Mouse (Mus musculus) right cerebral cortex, postnatal 4 days (tissue): Measurements from ENCODE around the gene Fcho2.
"Not testable (repeated sequence)": the region's sequence is repeated elsewhere in the genome, so short reads cannot be mapped to it uniquely, and the experiment has no call there.

Source experiments
- DNase-seq: peaks from one replicate; pipeline ENCODE4 v3.0.0-alpha.2; 2022

The Fcho2 gene

GRCm38 (mm10) chr13:98815147-98815785 is at the start of gene Fcho2:
Gene Fcho2, minus strand, starts transcription at chr13:98815449.
- DNase-seq = peak; percentile 95

GRCm38 (mm10) chr13:98855291-98855690 is 40.0 kb upstream of the Fcho2 start:
- DNase-seq = no peak

GRCm38 (mm10) chr13:98845794-98846193 is 30.5 kb upstream of the Fcho2 start:
- no peak for DNase-seq

- DNase-seq = no peak
Measured at GRCm38 (mm10) chr13:98836423-98837088, 21.3 kb upstream of the Fcho2 start.

GRCm38 (mm10) chr13:98835740-98836139 is 20.5 kb upstream of the Fcho2 start:
- DNase-seq = no peak

- DNase-seq = no peak
Measured at GRCm38 (mm10) chr13:98834723-98835122, 19.5 kb upstream of the Fcho2 start.

GRCm38 (mm10) chr13:98834199-98834598 is 18.9 kb upstream of the Fcho2 start:
- DNase-seq = no peak

- DNase-seq = no peak
Measured at GRCm38 (mm10) chr13:98832451-98833450, 17.5 kb upstream of the Fcho2 start.

GRCm38 (mm10) chr13:98829026-98829425 is 13.8 kb upstream of the Fcho2 start:
- DNase-seq = not testable (repeated sequence)

GRCm38 (mm10) chr13:98825574-98825973 is 10.3 kb upstream of the Fcho2 start:
- no peak for DNase-seq

GRCm38 (mm10) chr13:98819094-98819493 is 3.8 kb upstream of the Fcho2 start:
- DNase-seq = no peak

GRCm38 (mm10) chr13:98818205-98818604 is 3.0 kb upstream of the Fcho2 start:
- no peak for DNase-seq

- no peak for DNase-seq
Measured at GRCm38 (mm10) chr13:98817766-98818165, 2.5 kb upstream of the Fcho2 start.

GRCm38 (mm10) chr13:98816981-98817660 is 1.9 kb upstream of the Fcho2 start:
- not testable (repeated sequence) for DNase-seq

GRCm38 (mm10) chr13:98816571-98816970 is 1.3 kb upstream of the Fcho2 start:
- DNase-seq = no peak

- DNase-seq = peak; percentile 35
Measured at GRCm38 (mm10) chr13:98814275-98815040, 791 bp downstream of the Fcho2 start.

- DNase-seq = no peak
Measured at GRCm38 (mm10) chr13:98813596-98814274, 1.5 kb downstream of the Fcho2 start.

- no peak for DNase-seq
Measured at GRCm38 (mm10) chr13:98813167-98813566, 2.1 kb downstream of the Fcho2 start.

- DNase-seq = no peak
Measured at GRCm38 (mm10) chr13:98812285-98812684, 3.0 kb downstream of the Fcho2 start.

GRCm38 (mm10) chr13:98810143-98810542 is 5.1 kb downstream of the Fcho2 start:
- no peak for DNase-seq

GRCm38 (mm10) chr13:98809087-98809486 is 6.2 kb downstream of the Fcho2 start:
- DNase-seq = no peak
